Mouse (Mus musculus) midbrain, embryonic 16.5 days (tissue): Measurements from ENCODE around the gene Vsx2. TPM values are rescaled to one million over a fixed set of nuclear protein-coding genes. Genes with fewer than 3 reads are reported as not detected.

Source experiments
- ATAC-seq: fragments of 200-750 bp; cut with Nextera tagmentation; 2 replicates; pipeline ENCODE4 v1.8.0; 2017; ENCODE audit warnings: moderate TSS enrichment
- H3K27ac ChIP-seq: fragments of 300-500 bp; sonication (generic); 2 replicates; pipeline ENCODE4 v1.5.1; 2014; ENCODE audit warnings: mild to moderate bottlenecking, low read length, mixed read lengths
- H3K27me3 ChIP-seq: fragments of 300-500 bp; sonication (generic); 2 replicates; pipeline ENCODE4 v1.6.1; 2014; ENCODE audit warnings: low read depth, low read length, mixed read lengths; ENCODE audit not compliant: control insufficient read depth, insufficient read depth
- H3K36me3 ChIP-seq: fragments of 300-500 bp; sonication (generic); 2 replicates; pipeline ENCODE4 v1.6.1; 2014; ENCODE audit warnings: mild to moderate bottlenecking, low read length, moderate library complexity, mixed read lengths; ENCODE audit not compliant: control insufficient read depth, insufficient read depth
- H3K4me1 ChIP-seq: fragments of 300-500 bp; sonication (generic); 2 replicates; pipeline ENCODE4 v1.6.1; 2014; ENCODE audit warnings: mild to moderate bottlenecking, low read length, mixed read lengths; ENCODE audit not compliant: control insufficient read depth, insufficient read depth
- H3K4me2 ChIP-seq: fragments of 300-500 bp; sonication (generic); 2 replicates; pipeline ENCODE4 v1.6.1; 2014; ENCODE audit warnings: mild to moderate bottlenecking, low read length, mixed read lengths
- H3K4me3 ChIP-seq: fragments of 300-500 bp; sonication (generic); 2 replicates; pipeline ENCODE4 v1.5.1; 2014; ENCODE audit warnings: low read depth, mild to moderate bottlenecking, low read length, moderate library complexity, mixed read lengths
- H3K9ac ChIP-seq: fragments of 300-500 bp; sonication (generic); 2 replicates; pipeline ENCODE4 v1.6.1; 2014; ENCODE audit warnings: low read depth, low read length, mixed read lengths
- H3K9me3 ChIP-seq: fragments of 300-500 bp; sonication (generic); replicated peaks from 2 replicates; pipeline ENCODE4 v1.6.1; 2014; ENCODE audit warnings: mild to moderate bottlenecking, low read length, mixed read lengths; ENCODE audit not compliant: control insufficient read depth, poor library complexity, severe bottlenecking
- WGBS: fragments of 180-500 bp; shearing (Covaris S2); extraction: QIAGEN DNeasy Blood & Tissue Kit; methylation state at CpG from one replicate; pipeline ENCODE4 v1.1.7; 2014; 5-methylcytosine and 5-hydroxymethylcytosine counted together
- polyA plus RNA-seq: library from polyadenylated mRNA; unstranded; fragments of >200 nt; fragmentation: Nextera tagmentation; extraction: Ambion mirVana; gene quantifications from 2 replicates; pipeline ENCODE4 v1.2.1, GENCODE M21; 2015

Vsx2 gene
- polyA plus RNA-seq, 1 experiment from 2014 or later: 1.9 TPM

DNA sequence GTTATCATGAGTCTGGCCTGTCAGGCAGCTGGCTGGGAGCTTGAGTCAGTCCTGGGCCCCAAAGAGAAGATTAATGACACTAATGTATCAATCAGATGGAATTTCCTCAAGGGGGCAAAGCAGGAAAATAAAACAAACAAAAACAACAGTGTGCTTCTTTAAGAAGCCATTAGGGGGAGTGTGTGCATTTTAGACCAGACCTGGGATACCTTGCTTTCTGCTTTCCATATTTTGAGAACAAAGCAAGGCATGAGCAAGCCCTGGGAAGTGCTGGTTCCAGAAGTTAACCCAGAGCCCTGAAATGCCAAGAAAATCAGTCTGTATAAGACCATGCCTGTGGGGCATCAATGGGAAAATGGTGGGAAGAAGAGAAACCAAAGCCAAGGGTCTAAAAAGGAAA, 51.4 kb downstream of the Vsx2 start:
- H3K9me3 ChIP-seq: no peaks in the 10 kb centered on the region
- no peak for ATAC-seq
- H3K27me3 ChIP-seq: no peaks in the 10 kb centered on the region
- no peak overlapping the region for H3K4me2 ChIP-seq
- H3K36me3 ChIP-seq: no peaks in the 10 kb centered on the region
- H3K4me3 ChIP-seq: no peak overlapping the region
- no peak overlapping the region for H3K9ac ChIP-seq
- peaks cover 9% of the 10 kb centered on the region for H3K4me1 ChIP-seq
- H3K27ac ChIP-seq: no peak overlapping the region

- 20% methylated on average over 8 of the region's 8 CpGs for WGBS
- Histone ChIP-seq H3K4me2 (no peak overlapping the region), H3K9ac (no peak overlapping the region), H3K27ac (no peak overlapping the region), H3K9me3 (no peaks in the 10 kb centered on the region), H3K36me3 (no peaks in the 10 kb centered on the region), H3K4me3 (no peak overlapping the region), H3K4me1 (peaks cover 5% of the 10 kb centered on the region; the same call in 1 of the 2 replicates), H3K27me3 (no peaks in the 10 kb centered on the region)
- ATAC-seq: no peak
Measured at GRCm38 (mm10) chr12:84624601-84625000, 55.0 kb downstream of the Vsx2 start.

- peak; percentile 60; the same call in 1 of the 2 replicates for ATAC-seq
- H3K9ac ChIP-seq: peak overlapping the region; percentile 36; the same call in 1 of the 2 replicates
- WGBS: 3% methylated on average over 9 of the region's 9 CpGs
- no peaks in the 10 kb centered on the region for H3K9me3 ChIP-seq
- H3K4me2 ChIP-seq: peak overlapping the region; percentile 38
- peaks cover 5% of the 10 kb centered on the region; the same call in 1 of the 2 replicates for H3K4me1 ChIP-seq
- H3K36me3 ChIP-seq: no peaks in the 10 kb centered on the region
- H3K27me3 ChIP-seq: no peaks in the 10 kb centered on the region
- H3K4me3 ChIP-seq: 0 out of 2 replicates have a peak overlapping the region, but pooled peaks have one; percentile 10
- no peak overlapping the region for H3K27ac ChIP-seq
Measured at GRCm38 (mm10) chr12:84625116-84625515, 55.6 kb downstream of the Vsx2 start.

GRCm38 (mm10) chr12:84631867-84632266, 62.3 kb downstream of the Vsx2 start:
- Histone ChIP-seq H3K27me3 (no peaks in the 10 kb centered on the region), H3K9ac (no peak overlapping the region), H3K4me3 (no peak overlapping the region), H3K4me1 (no peaks in the 10 kb centered on the region), H3K9me3 (no peaks in the 10 kb centered on the region), H3K36me3 (no peaks in the 10 kb centered on the region), H3K27ac (no peak overlapping the region), H3K4me2 (no peak overlapping the region)
- no peak for ATAC-seq
- WGBS: 64% methylated on average over 3 of the region's 3 CpGs

DNA sequence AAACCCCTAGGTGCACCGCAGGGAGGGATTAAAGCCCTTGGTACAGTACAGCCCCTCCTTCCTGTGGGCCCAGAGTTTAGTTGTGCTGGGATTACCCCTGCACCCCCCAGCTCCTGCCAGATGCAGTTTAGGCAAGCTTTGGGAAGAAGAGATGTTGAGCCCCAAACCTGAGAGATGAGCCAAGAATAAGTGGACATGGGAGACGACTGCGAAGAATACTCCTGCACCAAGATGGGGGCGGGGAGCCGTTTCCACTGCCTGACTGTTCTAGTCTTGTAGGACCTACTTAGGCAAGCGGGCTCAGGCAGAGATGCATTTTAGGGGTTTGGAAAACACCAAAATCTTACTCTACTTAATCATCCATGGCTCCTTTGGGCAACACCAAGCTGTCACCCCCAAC, 70.7 kb downstream of the Vsx2 start:
- peaks cover 35% of the 10 kb centered on the region for H3K27me3 ChIP-seq
- 1% methylated on average over 6 of the region's 6 CpGs for WGBS
- H3K9ac ChIP-seq: no peak overlapping the region
- H3K27ac ChIP-seq: no peak overlapping the region
- H3K4me2 ChIP-seq: no peak overlapping the region
- no peak for ATAC-seq
- no peak overlapping the region for H3K4me3 ChIP-seq
- H3K36me3 ChIP-seq: no peaks in the 10 kb centered on the region
- H3K4me1 ChIP-seq: peaks cover 2% of the 10 kb centered on the region; the same call in 1 of the 2 replicates
- no peaks in the 10 kb centered on the region for H3K9me3 ChIP-seq

GRCm38 (mm10) chr12:84640654-84641053, 71.1 kb downstream of the Vsx2 start, which contains the start of gene Vrtn:
Vrtn (plus strand) TSS chr12:84641019.
- Histone ChIP-seq H3K27ac (no peak within 1 kb of the TSS), H3K27me3 (peaks cover 35% of the 10 kb centered on the region), H3K9ac (no peak within 1 kb of the TSS), H3K9me3 (no peaks in the 10 kb centered on the region), H3K4me3 (no peak within 1 kb of the TSS), H3K36me3 (no peaks in the 10 kb centered on the region), H3K4me2 (no peak within 1 kb of the TSS), H3K4me1 (peaks cover 2% of the 10 kb centered on the region; the same call in 1 of the 2 replicates)
- ATAC-seq: no peak
- 5% methylated on average over 9 of the region's 9 CpGs for WGBS

Other genes with a start within 250 kb of the Vsx2 start
- gene Coq6, start 208.1 kb upstream of the Vsx2 start, polyA plus RNA-seq: 40.7 and 43.7 TPM in 2 replicates
- gene Fam161b, start 207.9 kb upstream of the Vsx2 start, polyA plus RNA-seq: 21.1 and 24.0 TPM in 2 replicates
- 13.8 and 15.2 TPM in 2 replicates for gene Entpd5, start 160.7 kb upstream of the Vsx2 start, polyA plus RNA-seq
- gene Bbof1, start 160.7 kb upstream of the Vsx2 start, polyA plus RNA-seq: 4.6 and 4.7 TPM in 2 replicates
- 22.3 and 22.4 TPM in 2 replicates for gene Rnf113a2, start 152.6 kb upstream of the Vsx2 start, polyA plus RNA-seq
- 33.6 and 34.2 TPM in 2 replicates for gene Aldh6a1, start 118.8 kb upstream of the Vsx2 start, polyA plus RNA-seq
- 36.1 and 37.7 TPM in 2 replicates for gene Lin52, start 118.3 kb upstream of the Vsx2 start, polyA plus RNA-seq
- 13.9 and 14.5 TPM in 2 replicates for gene Abcd4, start 47.7 kb downstream of the Vsx2 start, polyA plus RNA-seq
- gene Vrtn, start 71.3 kb downstream of the Vsx2 start, polyA plus RNA-seq: 0.08 and 0.09 TPM in 2 replicates
- 7.7 and 10.9 TPM in 2 replicates for gene Syndig1l, start 129.1 kb downstream of the Vsx2 start, polyA plus RNA-seq
- gene Npc2, start 203.4 kb downstream of the Vsx2 start, polyA plus RNA-seq: 53.0 and 54.8 TPM in 2 replicates
- gene Isca2, start 203.5 kb downstream of the Vsx2 start, polyA plus RNA-seq: 131 and 137 TPM in 2 replicates